Mouse (Mus musculus) CD4-positive, CD25-positive, alpha-beta regulatory T cell, adult 2 months (primary cell): ENCODE results near the gene Dkk3.

Experiments used
- DNase-seq: peaks from one replicate; pipeline ENCODE4 v3.0.0-alpha.2; 2012; ENCODE audit warnings: low read depth, low spot score

Gene Dkk3

DNA sequence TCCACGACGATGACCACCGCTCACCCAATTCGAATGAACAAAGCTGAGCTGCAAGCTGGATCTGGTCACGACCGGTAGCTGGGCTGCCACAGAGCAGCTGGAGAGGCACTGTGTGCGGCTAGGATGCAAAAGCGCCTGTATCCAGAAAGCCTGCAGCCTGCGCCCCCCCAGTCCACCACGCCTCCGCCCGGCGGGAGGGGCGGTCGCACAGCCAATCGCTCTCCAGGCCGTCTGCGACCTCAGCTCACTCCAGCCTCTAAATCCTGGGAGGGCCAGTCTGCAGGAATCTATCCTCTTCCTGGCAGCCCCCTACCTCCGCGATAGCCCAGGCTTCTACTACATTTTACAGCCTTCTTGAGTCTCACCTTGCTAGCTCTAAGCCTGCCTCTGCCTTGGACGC, at the start of gene Dkk3:
TSS of gene Dkk3 (minus strand) at position 116 of the 400 bp plus-strand sequence.
- no peak for DNase-seq

GRCm38 (mm10) chr7:112207717-112208116, 48.9 kb upstream of the Dkk3 start:
- DNase-seq = no peak

DNA sequence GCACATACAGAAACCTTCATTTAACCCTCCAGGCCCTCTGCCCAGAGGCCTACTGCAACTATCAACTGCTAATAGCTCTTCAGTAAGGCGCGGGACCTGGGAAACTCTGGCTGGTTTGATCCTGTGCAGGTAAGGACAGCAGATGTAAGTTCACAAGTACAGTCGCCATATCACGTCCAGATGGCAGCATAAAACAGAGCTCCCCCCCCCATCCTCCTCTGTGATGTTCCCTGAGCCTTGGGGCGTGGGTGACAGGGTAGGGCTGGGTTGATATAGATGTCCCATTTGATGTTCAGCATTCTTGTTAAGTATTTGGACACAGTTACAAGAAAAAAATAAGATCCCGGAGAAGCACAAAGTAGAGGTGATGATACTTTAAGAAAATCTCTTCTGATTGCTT, 46.7 kb upstream of the Dkk3 start:
- no peak for DNase-seq

DNA sequence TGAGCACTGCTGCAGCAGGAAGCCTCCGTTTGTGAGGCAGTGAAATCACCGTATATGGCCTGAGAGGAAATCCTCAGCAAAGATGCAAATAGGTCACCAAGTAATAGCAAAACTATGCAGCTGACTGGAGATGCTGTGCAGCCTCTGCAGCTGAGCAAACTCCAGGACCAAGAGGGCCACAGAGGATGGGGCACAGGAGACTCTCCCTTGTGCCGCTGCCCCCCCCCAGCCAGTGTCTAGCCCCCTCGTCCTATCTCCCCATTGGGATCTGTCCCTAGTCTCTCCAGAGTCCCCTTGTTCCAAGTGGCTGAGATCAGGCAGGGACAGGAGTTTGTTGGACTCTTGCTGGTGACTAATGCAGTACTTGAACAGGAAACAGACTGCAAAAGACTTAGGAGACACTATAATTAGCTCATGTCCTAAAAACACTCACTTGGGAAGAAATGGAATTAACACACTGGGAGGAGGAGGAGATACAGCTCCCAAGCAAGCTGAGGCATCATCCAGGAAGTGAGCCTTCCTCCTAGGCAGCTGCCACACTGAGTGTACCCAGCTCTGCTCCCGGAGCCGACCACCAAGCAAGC, 45.6 kb upstream of the Dkk3 start:
- peak; percentile 55 for DNase-seq

- DNase-seq = peak; percentile 12
Observed at GRCm38 (mm10) chr7:112203937-112204336, 45.1 kb upstream of the Dkk3 start.

DNA sequence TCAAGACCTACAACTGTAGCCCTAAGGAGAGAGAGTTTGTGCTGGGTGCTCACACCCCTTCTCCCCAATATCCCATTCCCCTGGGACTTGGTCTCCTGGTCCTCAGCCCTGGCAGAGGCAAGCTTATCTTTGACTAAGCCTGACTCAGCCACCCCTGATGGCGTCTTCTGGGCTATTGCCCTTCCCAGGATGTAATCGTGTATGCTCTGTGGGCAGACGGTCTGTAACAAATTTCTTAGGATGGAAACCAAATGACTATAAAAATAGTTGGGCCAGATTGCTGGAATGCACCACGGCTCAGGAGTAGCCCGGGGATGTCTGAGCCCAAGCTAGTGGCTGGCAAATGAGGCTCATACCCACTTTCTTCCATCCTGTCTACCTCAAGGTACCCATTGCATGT, 44.0 kb upstream of the Dkk3 start:
- no peak for DNase-seq

GRCm38 (mm10) chr7:112202194-112202593, 43.3 kb upstream of the Dkk3 start:
- DNase-seq = no peak

DNA sequence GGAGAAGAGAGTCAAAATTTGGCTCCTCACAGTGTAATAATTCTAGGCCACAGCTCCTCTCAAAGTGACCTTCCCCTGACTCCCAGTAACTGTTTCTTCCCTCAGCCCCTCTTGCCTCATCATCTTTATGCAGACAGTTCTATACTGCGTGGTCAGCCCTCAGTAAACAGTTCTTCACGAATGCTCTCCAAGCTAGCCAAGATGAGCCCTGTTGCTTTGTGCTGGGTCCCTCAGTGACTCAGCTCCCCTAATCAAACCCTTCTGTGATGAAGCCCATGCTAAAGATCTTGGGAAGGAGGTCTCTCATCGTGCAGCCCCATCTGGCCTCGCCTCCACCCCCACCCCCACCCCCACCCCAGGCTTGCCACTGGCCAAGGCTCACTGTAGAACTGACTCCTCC, 41.9 kb upstream of the Dkk3 start:
- no peak for DNase-seq

DNA sequence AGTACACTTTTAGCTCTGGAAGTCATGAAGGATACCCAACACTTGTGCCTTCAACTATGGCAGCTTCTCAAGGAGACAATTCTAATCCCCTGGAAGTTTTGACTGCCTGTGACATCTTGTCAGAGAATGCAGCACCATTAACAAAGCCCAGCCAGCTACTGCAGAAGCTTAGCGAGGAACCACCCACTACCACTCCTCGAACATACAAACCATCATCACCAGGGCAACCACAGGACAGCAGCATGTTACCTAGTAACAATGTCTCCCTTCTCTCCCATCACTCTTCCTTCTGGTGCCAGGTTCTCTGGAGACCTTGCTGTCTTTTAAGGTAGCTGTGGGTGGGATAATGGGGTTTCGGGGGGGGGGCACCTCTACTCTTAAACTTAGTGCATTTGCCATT, 40.5 kb upstream of the Dkk3 start:
- DNase-seq = no peak

GRCm38 (mm10) chr7:112197461-112197860, 38.6 kb upstream of the Dkk3 start:
- DNase-seq = no peak

- no peak for DNase-seq
Observed at GRCm38 (mm10) chr7:112194286-112194685, 35.4 kb upstream of the Dkk3 start.

- no peak for DNase-seq
Observed at GRCm38 (mm10) chr7:112192778-112193177, 33.9 kb upstream of the Dkk3 start.

GRCm38 (mm10) chr7:112192237-112192636, 33.4 kb upstream of the Dkk3 start:
- DNase-seq = no peak

DNA sequence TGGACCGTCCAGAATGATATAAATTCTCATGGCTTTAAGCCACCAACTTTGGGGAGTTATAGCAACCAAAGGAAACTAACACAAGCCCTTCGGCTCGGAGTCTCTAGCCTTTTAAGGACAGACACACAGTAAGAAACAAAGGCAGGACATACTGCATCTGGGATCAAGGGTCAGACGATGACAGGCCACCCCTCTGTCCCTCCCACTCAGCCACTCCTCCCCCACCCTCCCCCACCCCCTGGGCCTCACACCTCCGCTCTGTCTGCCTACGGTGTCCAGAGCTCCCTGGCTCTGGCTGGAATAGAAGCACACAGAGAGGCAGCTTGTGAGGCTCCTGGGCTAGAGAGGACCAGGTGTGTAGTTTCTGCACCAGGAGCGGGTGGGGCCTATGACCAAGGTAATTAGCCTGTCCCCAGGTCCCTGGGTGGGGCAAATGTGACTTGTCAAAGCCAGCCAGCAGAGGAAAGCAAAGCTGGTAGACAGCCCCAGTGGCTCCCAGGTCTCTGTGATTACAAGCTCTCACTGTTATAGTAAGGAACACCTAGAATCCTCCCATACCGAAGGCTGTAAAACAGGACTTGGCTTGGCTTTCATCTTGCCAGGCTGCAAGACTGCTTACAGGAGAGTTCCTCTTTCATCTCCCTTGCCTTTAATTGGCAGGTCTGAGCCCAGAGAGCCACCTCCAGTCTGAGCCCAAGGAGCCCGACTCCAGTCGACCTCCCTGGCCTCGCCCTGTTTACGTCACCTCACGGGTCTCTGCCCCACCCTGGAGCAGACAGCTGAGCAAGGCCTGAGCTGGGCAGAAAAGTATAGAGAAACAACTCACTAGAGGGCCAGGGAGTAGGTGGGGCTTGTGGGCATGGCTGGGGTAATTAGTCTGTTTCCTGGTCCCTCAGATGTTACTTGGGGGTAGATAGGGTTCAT, 28.9 kb upstream of the Dkk3 start:
- DNase-seq = no peak

DNA sequence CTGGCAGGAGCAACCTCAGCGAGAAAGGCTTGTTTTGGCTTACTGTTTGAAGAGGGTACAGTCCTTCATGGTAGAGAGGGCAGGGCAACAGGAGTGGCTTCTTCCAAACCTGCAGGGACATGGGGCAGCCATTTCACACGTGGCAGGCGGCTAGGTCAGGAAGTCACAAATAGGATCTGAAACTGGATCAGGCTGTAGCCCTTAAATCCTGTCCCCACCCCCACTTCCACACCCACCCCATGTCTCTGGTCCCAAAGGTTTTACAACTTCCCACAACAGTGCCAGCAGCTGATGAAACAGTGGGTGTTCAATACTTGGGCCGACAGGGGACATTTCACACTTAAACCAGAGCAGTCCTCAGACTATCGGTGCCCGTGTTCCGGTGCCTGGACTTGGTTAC, 28.0 kb upstream of the Dkk3 start:
- DNase-seq = no peak

DNA sequence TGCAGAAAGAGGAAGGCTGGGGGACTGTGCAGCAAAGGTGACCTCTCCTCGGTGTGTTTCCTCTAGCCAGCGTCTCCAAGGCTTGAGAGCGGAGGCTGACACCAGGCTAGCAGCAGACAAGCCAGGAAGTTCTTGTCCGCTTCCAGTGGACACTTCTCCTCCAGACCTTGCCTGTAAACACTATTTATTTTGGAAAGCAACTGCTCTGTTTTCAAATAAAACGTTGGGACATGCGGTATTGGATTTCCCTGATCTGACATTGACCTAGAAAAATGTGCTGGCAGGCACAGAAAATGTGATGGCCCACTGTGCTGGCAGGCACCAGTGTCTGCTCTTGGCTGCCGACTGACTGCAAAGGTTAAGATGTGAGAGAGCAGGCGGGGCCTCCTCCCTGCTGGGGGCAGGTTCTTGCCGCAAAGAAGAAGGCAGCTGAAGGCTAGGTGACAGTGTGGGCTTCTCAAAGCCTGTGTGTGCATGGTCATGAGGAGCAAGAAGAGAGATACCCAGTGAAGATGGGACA, 26.4 kb upstream of the Dkk3 start:
- DNase-seq = no peak

- DNase-seq = no peak
Observed at GRCm38 (mm10) chr7:112184519-112185225, 25.8 kb upstream of the Dkk3 start.

- DNase-seq = peak; percentile 90
Observed at GRCm38 (mm10) chr7:112183258-112183841, 24.5 kb upstream of the Dkk3 start.

GRCm38 (mm10) chr7:112180235-112180705, 21.4 kb upstream of the Dkk3 start:
- DNase-seq = peak; percentile 85

- no peak for DNase-seq
Observed at GRCm38 (mm10) chr7:112176627-112177026, 17.8 kb upstream of the Dkk3 start.

GRCm38 (mm10) chr7:112172669-112173068, 13.8 kb upstream of the Dkk3 start:
- no peak for DNase-seq
